Mouse (Mus musculus): ENCODE measurements around the gene Topors. TPM values are rescaled to one million over a fixed set of nuclear protein-coding genes. Genes with fewer than 3 reads are reported as not detected.
A peak's percentile ranks its signal among the peaks of the same experiment; 100 is the strongest.
"Not testable (repeated sequence)": the region's sequence is repeated elsewhere in the genome, so short reads cannot be mapped to it uniquely, and the experiment has no call there.

Gene Topors
- polyA plus RNA-seq (2011; ENCODE audit: insufficient read length, low read depth, missing spikeins) = 39.4 and 42.0 TPM in 2 replicates

GRCm38 (mm10) chr4:40269430-40270032, at the start of gene Topors, which contains the start of gene Smim27:
TSS of gene Topors (minus strand) at chr4:40269850.
TSS of gene Smim27 (plus strand) at chr4:40269579.
- TF ChIP-seq CTCF (IDR thresholded peaks at IDR 0.05; ENCODE audit: borderline replicate concordance, insufficient read depth, low read length) (no peak), POLR2A (IDR thresholded peaks at IDR 0.05; ENCODE audit: low read depth, low read length) (peak; percentile 95)
- H3K4me3 ChIP-seq (ENCODE audit: insufficient read depth, low read length) = peak within 1 kb of the TSS; percentile 92

GRCm38 (mm10) chr4:40317404-40317803, 47.8 kb upstream of the Topors start:
- TF ChIP-seq POLR2A (IDR thresholded peaks at IDR 0.05; ENCODE audit: low read depth, low read length) (no peak), CTCF (IDR thresholded peaks at IDR 0.05; ENCODE audit: borderline replicate concordance, insufficient read depth, low read length) (no peak)
- no peaks in the 10 kb centered on the region for H3K4me1 ChIP-seq (ENCODE audit: control insufficient read depth, insufficient read depth, low read length)
- H3K4me3 ChIP-seq (ENCODE audit: insufficient read depth, low read length) = no peak overlapping the region
- no peak overlapping the region for H3K27ac ChIP-seq (ENCODE audit: insufficient read depth, low read length)

More at GRCm38 (mm10) chr4:40269430-40270032, at the start of gene Topors, which contains the start of gene Smim27:
- Histone ChIP-seq H3K27ac (ENCODE audit: insufficient read depth, low read length) (peak within 1 kb of the TSS; percentile 89), H3K4me1 (ENCODE audit: control insufficient read depth, insufficient read depth, low read length) (0 out of 2 replicates have a peak, but pooled peaks cover 6% of the 10 kb centered on the region)

GRCm38 (mm10) chr4:40313026-40313425, 43.4 kb upstream of the Topors start:
- Histone ChIP-seq H3K27ac (ENCODE audit: insufficient read depth, low read length) (no peak overlapping the region), H3K4me3 (ENCODE audit: insufficient read depth, low read length) (no peak overlapping the region), H3K4me1 (ENCODE audit: control insufficient read depth, insufficient read depth, low read length) (no peaks in the 10 kb centered on the region)
- TF ChIP-seq CTCF (IDR thresholded peaks at IDR 0.05; ENCODE audit: borderline replicate concordance, insufficient read depth, low read length) (no peak), POLR2A (IDR thresholded peaks at IDR 0.05; ENCODE audit: low read depth, low read length) (no peak)

GRCm38 (mm10) chr4:40312213-40312612, 42.6 kb upstream of the Topors start:
- Histone ChIP-seq H3K4me3 (ENCODE audit: insufficient read depth, low read length) (no peak overlapping the region), H3K4me1 (ENCODE audit: control insufficient read depth, insufficient read depth, low read length) (no peaks in the 10 kb centered on the region), H3K27ac (ENCODE audit: insufficient read depth, low read length) (no peak overlapping the region)
- TF ChIP-seq CTCF (IDR thresholded peaks at IDR 0.05; ENCODE audit: borderline replicate concordance, insufficient read depth, low read length) (no peak), POLR2A (IDR thresholded peaks at IDR 0.05; ENCODE audit: low read depth, low read length) (no peak)

- Histone ChIP-seq H3K27ac (ENCODE audit: insufficient read depth, low read length) (no peak overlapping the region), H3K4me3 (ENCODE audit: insufficient read depth, low read length) (no peak overlapping the region), H3K4me1 (ENCODE audit: control insufficient read depth, insufficient read depth, low read length) (no peaks in the 10 kb centered on the region)
- TF ChIP-seq POLR2A (IDR thresholded peaks at IDR 0.05; ENCODE audit: low read depth, low read length) (no peak), CTCF (IDR thresholded peaks at IDR 0.05; ENCODE audit: borderline replicate concordance, insufficient read depth, low read length) (no peak)
Measured at GRCm38 (mm10) chr4:40310796-40311383, 41.2 kb upstream of the Topors start.

GRCm38 (mm10) chr4:40309682-40310081, 40.0 kb upstream of the Topors start:
- no peak overlapping the region for H3K27ac ChIP-seq (ENCODE audit: insufficient read depth, low read length)
- H3K4me1 ChIP-seq (ENCODE audit: control insufficient read depth, insufficient read depth, low read length) = no peaks in the 10 kb centered on the region
- H3K4me3 ChIP-seq (ENCODE audit: insufficient read depth, low read length) = no peak overlapping the region
- TF ChIP-seq POLR2A (IDR thresholded peaks at IDR 0.05; ENCODE audit: low read depth, low read length) = no peak
- no peak for TF ChIP-seq CTCF (IDR thresholded peaks at IDR 0.05; ENCODE audit: borderline replicate concordance, insufficient read depth, low read length)

GRCm38 (mm10) chr4:40302445-40303125, 32.9 kb upstream of the Topors start:
- TF ChIP-seq CTCF (IDR thresholded peaks at IDR 0.05; ENCODE audit: borderline replicate concordance, insufficient read depth, low read length) (no peak), POLR2A (IDR thresholded peaks at IDR 0.05; ENCODE audit: low read depth, low read length) (no peak)
- H3K27ac ChIP-seq (ENCODE audit: insufficient read depth, low read length) = no peak overlapping the region
- H3K4me1 ChIP-seq (ENCODE audit: control insufficient read depth, insufficient read depth, low read length) = no peaks in the 10 kb centered on the region

GRCm38 (mm10) chr4:40301076-40301789, 31.6 kb upstream of the Topors start:
- H3K27ac ChIP-seq (ENCODE audit: insufficient read depth, low read length) = no peak overlapping the region
- TF ChIP-seq POLR2A (IDR thresholded peaks at IDR 0.05; ENCODE audit: low read depth, low read length) (no peak), CTCF (IDR thresholded peaks at IDR 0.05; ENCODE audit: borderline replicate concordance, insufficient read depth, low read length) (0 out of 2 replicates have a peak, but pooled peaks have one; percentile 15)
- no peak overlapping the region for H3K4me3 ChIP-seq (ENCODE audit: insufficient read depth, low read length)
- no peaks in the 10 kb centered on the region for H3K4me1 ChIP-seq (ENCODE audit: control insufficient read depth, insufficient read depth, low read length)

More at GRCm38 (mm10) chr4:40302445-40303125, 32.9 kb upstream of the Topors start:
- H3K4me3 ChIP-seq (ENCODE audit: insufficient read depth, low read length) = no peak overlapping the region

GRCm38 (mm10) chr4:40299169-40299568, 29.5 kb upstream of the Topors start:
- TF ChIP-seq POLR2A (IDR thresholded peaks at IDR 0.05; ENCODE audit: low read depth, low read length) (no peak), CTCF (IDR thresholded peaks at IDR 0.05; ENCODE audit: borderline replicate concordance, insufficient read depth, low read length) (no peak)
- no peaks in the 10 kb centered on the region for H3K4me1 ChIP-seq (ENCODE audit: control insufficient read depth, insufficient read depth, low read length)
- no peak overlapping the region for H3K27ac ChIP-seq (ENCODE audit: insufficient read depth, low read length)
- H3K4me3 ChIP-seq (ENCODE audit: insufficient read depth, low read length) = no peak overlapping the region

- not testable (repeated sequence) for H3K27ac ChIP-seq (ENCODE audit: insufficient read depth, low read length); H3K4me1 ChIP-seq (ENCODE audit: control insufficient read depth, insufficient read depth, low read length); H3K4me3 ChIP-seq (ENCODE audit: insufficient read depth, low read length)
Measured at GRCm38 (mm10) chr4:40291511-40291910, 21.9 kb upstream of the Topors start.

Data from embryonic fibroblast, embryonic 13.5 days (primary cell).